Comparison of ENCODE assay signal across 11 mouse cellular contexts in the genomic region with DNA sequence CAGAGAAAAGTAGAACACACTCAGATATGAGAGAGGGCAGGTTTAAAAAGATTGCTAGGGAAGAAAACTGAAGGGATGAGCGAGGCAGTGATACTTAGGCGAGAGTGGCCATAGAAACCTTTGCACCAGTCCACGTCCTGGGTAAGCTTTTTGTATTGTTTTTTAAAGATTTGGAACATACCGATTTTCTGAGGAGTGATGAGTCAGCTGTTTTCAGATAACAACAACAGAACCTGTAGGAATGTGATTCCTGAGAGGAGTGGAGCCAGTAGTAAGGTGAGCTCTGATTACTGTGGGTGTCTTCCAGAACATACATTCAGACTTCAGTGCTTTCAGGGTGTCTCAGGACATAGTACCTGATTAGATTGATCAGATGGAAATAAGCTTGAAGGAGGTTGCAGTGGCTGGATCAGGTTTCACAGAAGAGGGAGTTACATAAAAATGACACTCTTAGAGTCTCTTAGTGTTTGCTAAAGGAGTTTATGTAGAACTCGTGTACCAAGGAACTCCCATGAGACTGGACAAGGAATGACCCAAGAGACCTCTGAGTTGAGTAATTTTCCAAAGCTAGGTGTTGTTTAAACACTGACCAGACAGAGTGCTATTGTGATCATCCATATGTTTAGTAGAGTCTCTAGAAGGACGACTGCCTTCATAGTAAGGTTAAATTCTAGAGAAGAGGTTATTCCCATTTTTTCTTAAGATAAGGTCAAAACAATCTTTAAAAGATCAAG.
"Had no signal": no experiment of that assay in that cellular context is flagged by ENCODE, and none has a peak within 500 bp of the region (broad histone marks: within the 10 kb centered on the region; RNA-seq: fewer than 3 reads in every experiment).

No protein-coding gene starts in this region.

- H3K27me3 ChIP-seq: intestine, embryonic 15.5 days; limb, embryonic 12.5 days; liver, embryonic 13.5 days; midbrain, embryonic 13.5 days had no signal

- H3K27ac ChIP-seq: intestine, embryonic 15.5 days; limb, embryonic 12.5 days; liver, embryonic 13.5 days; midbrain, embryonic 13.5 days had no signal

- H3K4me2 ChIP-seq: intestine, embryonic 15.5 days; limb, embryonic 12.5 days; liver, embryonic 13.5 days; midbrain, embryonic 13.5 days had no signal

- DNase-seq: kidney, adult 2 months; kidney, postnatal 25 days; layer of hippocampus, postnatal 36 days; liver; liver, embryonic 13.5 days; liver, postnatal 0 days; right cerebral cortex, postnatal 25 days; thymus, postnatal 36 days had no signal

- H3K4me1 ChIP-seq: intestine, embryonic 15.5 days had no signal

- H3K4me3 ChIP-seq: intestine, embryonic 15.5 days; limb, embryonic 12.5 days; liver, embryonic 13.5 days; midbrain, embryonic 13.5 days had no signal

- H3K9ac ChIP-seq: intestine, embryonic 15.5 days; limb, embryonic 12.5 days; liver, embryonic 13.5 days; liver, postnatal 0 days; midbrain, embryonic 13.5 days had no signal

- ATAC-seq: intestine, embryonic 15.5 days; liver, postnatal 0 days; midbrain, embryonic 13.5 days had no signal

- H3K36me3 ChIP-seq: intestine, embryonic 15.5 days; limb, embryonic 12.5 days; liver, embryonic 13.5 days; midbrain, embryonic 13.5 days had no signal

- H3K9me3 ChIP-seq: intestine, embryonic 15.5 days; limb, embryonic 12.5 days; liver, embryonic 13.5 days; midbrain, embryonic 13.5 days had no signal
